Mouse (Mus musculus) forebrain, embryonic 12.5 days (tissue): Measurements from ENCODE around the gene Nfat5. TPM values are rescaled to one million over a fixed set of nuclear protein-coding genes. Genes with fewer than 3 reads are reported as not detected.

ENCODE experiments used
- ATAC-seq: fragments of 200-750 bp; cut with Nextera tagmentation; 2 replicates; pipeline ENCODE4 v1.8.0; 2017; ENCODE audit warnings: moderate TSS enrichment; ENCODE audit not compliant: low FRiP score
- H3K27ac ChIP-seq: fragments of 300-500 bp; sonication (generic); 2 replicates; pipeline ENCODE4 v1.5.1; 2016; ENCODE audit warnings: mild to moderate bottlenecking
- H3K27me3 ChIP-seq: fragments of 300-500 bp; sonication (generic); 2 replicates; pipeline ENCODE4 v1.6.1; 2016; ENCODE audit warnings: mild to moderate bottlenecking
- H3K36me3 ChIP-seq: fragments of 300-500 bp; sonication (generic); replicated peaks from 2 replicates; pipeline ENCODE4 v1.6.1; 2016; ENCODE audit warnings: mild to moderate bottlenecking
- H3K4me1 ChIP-seq: fragments of 300-500 bp; sonication (generic); 2 replicates; pipeline ENCODE4 v1.6.1; 2016
- H3K4me2 ChIP-seq: fragments of 300-500 bp; sonication (generic); 2 replicates; pipeline ENCODE4 v1.6.1; 2016; ENCODE audit warnings: mild to moderate bottlenecking, moderate library complexity
- H3K4me3 ChIP-seq: fragments of 300-500 bp; sonication (generic); replicated peaks from 2 replicates; pipeline ENCODE4 v1.5.1; 2016; ENCODE audit warnings: mild to moderate bottlenecking
- H3K9ac ChIP-seq: fragments of 300-500 bp; sonication (generic); 2 replicates; pipeline ENCODE4 v1.6.1; 2016; ENCODE audit warnings: mild to moderate bottlenecking
- H3K9me3 ChIP-seq: fragments of 300-500 bp; sonication (generic); 2 replicates; pipeline ENCODE4 v1.6.1; 2016
- WGBS: fragments of 180-500 bp; shearing (Covaris S2); methylation state at CpG from one replicate; pipeline ENCODE4 v1.1.7; 2016; 5-methylcytosine and 5-hydroxymethylcytosine counted together
- polyA plus RNA-seq: library from polyadenylated mRNA; unstranded; fragments of >200 nt; fragmentation: Nextera tagmentation; extraction: Ambion mirVana; gene quantifications from 2 replicates; pipeline ENCODE4 v1.2.1, GENCODE M21; 2016

The Nfat5 gene
- polyA plus RNA-seq: 11.1 and 14.0 TPM in 2 replicates

DNA sequence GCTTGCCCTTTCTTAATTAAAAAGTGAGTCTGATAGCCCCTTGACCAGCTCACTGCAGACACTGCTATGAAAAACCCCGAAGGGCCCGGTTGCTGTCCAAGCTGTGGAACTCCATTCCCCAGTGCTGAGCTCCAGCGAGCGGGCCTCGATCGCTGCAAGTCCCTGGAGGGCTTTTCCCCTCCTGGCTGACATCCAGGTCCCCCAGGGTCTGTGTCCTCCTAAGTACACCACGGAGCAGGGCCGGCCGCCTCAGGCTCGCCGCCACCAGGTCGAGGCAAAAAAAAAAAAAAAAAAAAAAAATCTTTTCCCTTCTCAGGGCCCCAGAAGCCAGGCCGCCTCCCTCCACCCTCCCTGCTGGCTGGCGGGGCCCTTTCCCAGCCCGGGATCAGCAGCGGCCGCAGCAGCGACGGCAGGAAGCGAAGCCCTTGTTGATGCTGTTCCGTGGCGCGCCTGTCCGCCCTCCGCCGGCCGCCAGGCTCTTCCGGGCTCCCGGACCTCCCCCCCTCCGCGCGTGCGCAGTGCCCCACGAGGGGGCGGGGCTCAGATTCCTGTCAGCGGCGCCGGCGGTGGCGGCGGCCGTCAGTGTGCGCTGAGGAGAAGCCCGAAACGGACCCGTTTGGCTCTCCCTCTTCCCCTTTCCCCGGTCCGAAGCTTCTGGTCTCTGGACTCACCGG is at the start of gene Nfat5:
Gene Nfat5 (plus strand): TSS at position 543 of the 674 bp plus-strand sequence.
- under 1% methylated on average over 47 of the region's 49 CpGs for WGBS
- H3K9me3 ChIP-seq: no peaks in the 10 kb centered on the region
- H3K36me3 ChIP-seq: no peaks in the 10 kb centered on the region
- peak; percentile 94 for ATAC-seq
- H3K9ac ChIP-seq: peak within 1 kb of the TSS; percentile 96
- peak within 1 kb of the TSS; percentile 95 for H3K4me3 ChIP-seq
- peak within 1 kb of the TSS; percentile 64 for H3K4me2 ChIP-seq
- peaks cover 19% of the 10 kb centered on the region for H3K4me1 ChIP-seq
- peak within 1 kb of the TSS; percentile 96 for H3K27ac ChIP-seq
- H3K27me3 ChIP-seq: no peaks in the 10 kb centered on the region

DNA sequence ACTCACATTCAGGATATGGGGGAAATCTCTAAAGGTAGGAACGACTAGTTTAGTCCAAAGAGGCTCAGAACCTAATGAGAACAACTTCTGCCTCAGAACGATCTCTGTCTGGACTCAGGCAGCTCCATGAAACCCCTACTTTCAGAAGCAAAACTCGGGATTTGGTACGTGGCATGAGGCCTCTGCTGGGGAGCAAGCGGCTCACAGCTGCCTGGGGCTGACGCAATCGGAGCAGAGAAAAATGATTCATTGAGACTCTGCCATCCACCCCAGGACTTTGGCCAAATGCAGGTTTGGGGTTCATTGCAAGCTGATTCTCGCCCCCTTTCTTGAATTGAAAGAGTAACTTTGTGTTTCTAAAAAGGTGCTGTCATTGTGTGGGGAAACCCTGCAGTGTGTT is 49.1 kb upstream of the Nfat5 start:
- no peak overlapping the region for H3K27ac ChIP-seq
- H3K4me1 ChIP-seq: no peaks in the 10 kb centered on the region
- H3K9me3 ChIP-seq: no peaks in the 10 kb centered on the region
- no peak overlapping the region for H3K4me2 ChIP-seq
- no peak overlapping the region for H3K9ac ChIP-seq
- no peaks in the 10 kb centered on the region for H3K36me3 ChIP-seq
- no peak overlapping the region for H3K4me3 ChIP-seq
- no peaks in the 10 kb centered on the region for H3K27me3 ChIP-seq
- no peak for ATAC-seq
- 78% methylated on average over 8 of the region's 8 CpGs for whole genome bisulfite sequencing

- Histone ChIP-seq H3K36me3 (no peaks in the 10 kb centered on the region), H3K27me3 (no peaks in the 10 kb centered on the region), H3K9me3 (no peaks in the 10 kb centered on the region), H3K4me3 (no peak overlapping the region), H3K4me1 (no peaks in the 10 kb centered on the region), H3K27ac (no peak overlapping the region), H3K9ac (no peak overlapping the region), H3K4me2 (no peak overlapping the region)
- 94% methylated on average over 6 of the region's 6 CpGs for WGBS
- no peak for ATAC-seq
Measured at GRCm38 (mm10) chr8:107248456-107248855, 44.8 kb upstream of the Nfat5 start.

DNA sequence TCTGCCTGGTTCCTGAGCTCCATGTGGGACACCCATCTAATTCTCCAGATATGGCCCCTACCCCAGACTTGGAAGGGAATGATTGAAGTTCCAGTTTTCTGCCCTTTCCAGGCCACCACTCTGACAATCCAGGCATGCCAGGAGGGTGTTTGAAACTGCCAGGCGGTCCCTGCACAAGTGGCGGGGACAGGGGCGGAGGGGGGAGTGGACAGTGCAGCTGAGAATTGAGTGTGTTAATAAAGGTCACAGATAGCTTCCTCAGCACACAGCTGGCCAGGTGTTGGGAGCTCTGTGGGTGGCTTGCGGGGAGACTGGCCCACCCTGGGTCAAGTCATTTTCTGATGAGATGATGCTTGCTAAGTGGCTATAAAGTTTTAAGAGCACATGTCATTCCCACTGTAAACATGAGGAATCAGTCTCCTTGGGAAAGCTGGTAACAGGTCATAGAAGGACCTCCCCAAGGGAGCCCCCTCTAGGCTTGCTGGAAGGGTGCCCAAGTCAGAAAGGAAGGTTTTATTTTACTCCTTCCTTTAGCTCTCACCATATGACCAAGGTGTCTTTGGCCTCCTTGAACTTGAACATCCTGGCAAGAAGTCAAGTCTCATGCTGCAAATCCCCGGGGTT is 41.7 kb upstream of the Nfat5 start:
- Histone ChIP-seq H3K27ac (no peak overlapping the region), H3K4me1 (no peaks in the 10 kb centered on the region), H3K27me3 (no peaks in the 10 kb centered on the region), H3K4me3 (no peak overlapping the region), H3K9ac (no peak overlapping the region), H3K4me2 (no peak overlapping the region), H3K9me3 (no peaks in the 10 kb centered on the region), H3K36me3 (no peaks in the 10 kb centered on the region)
- 91% methylated on average over 5 of the region's 5 CpGs for WGBS
- no peak for ATAC-seq

- no peak overlapping the region for H3K9ac ChIP-seq
- no peak overlapping the region for H3K27ac ChIP-seq
- no peak overlapping the region for H3K4me2 ChIP-seq
- WGBS: 75% methylated on average over 6 of the region's 6 CpGs
- no peaks in the 10 kb centered on the region for H3K4me1 ChIP-seq
- ATAC-seq: no peak
- no peaks in the 10 kb centered on the region for H3K9me3 ChIP-seq
- no peak overlapping the region for H3K4me3 ChIP-seq
- H3K36me3 ChIP-seq: no peaks in the 10 kb centered on the region
- H3K27me3 ChIP-seq: no peaks in the 10 kb centered on the region
Measured at GRCm38 (mm10) chr8:107253121-107253520, 40.1 kb upstream of the Nfat5 start.

DNA sequence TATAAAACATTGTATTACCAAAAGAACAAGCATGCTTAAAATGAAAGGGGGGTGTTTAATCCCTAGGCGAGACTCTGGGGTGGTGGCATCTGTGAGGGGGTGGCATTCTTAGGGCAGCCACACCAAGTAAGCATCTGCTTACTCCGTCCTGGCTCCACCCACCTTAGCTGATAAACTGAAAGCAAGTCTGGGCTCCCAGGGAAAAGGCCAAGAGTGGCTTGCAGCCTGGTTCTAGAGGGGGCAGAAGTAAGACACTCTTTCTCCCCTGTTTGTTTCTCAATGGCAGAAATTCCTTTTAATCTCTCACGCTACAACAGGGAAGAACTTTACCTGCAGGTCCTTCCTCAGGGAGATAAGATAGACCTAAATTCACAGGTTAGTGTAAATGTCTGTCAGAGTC is 38.9 kb upstream of the Nfat5 start:
- Histone ChIP-seq H3K36me3 (no peaks in the 10 kb centered on the region), H3K27me3 (no peaks in the 10 kb centered on the region), H3K4me1 (no peaks in the 10 kb centered on the region), H3K9me3 (no peaks in the 10 kb centered on the region), H3K4me2 (no peak overlapping the region), H3K4me3 (no peak overlapping the region), H3K9ac (no peak overlapping the region), H3K27ac (no peak overlapping the region)
- no peak for ATAC-seq
- WGBS: 55% methylated on average over 3 of the region's 3 CpGs

GRCm38 (mm10) chr8:107254951-107255457 is 38.3 kb upstream of the Nfat5 start:
- H3K9me3 ChIP-seq: no peaks in the 10 kb centered on the region
- no peaks in the 10 kb centered on the region for H3K4me1 ChIP-seq
- no peaks in the 10 kb centered on the region for H3K36me3 ChIP-seq
- no peak overlapping the region for H3K4me3 ChIP-seq
- H3K4me2 ChIP-seq: no peak overlapping the region
- no peak overlapping the region for H3K27ac ChIP-seq
- ATAC-seq: no peak
- no peaks in the 10 kb centered on the region for H3K27me3 ChIP-seq
- no peak overlapping the region for H3K9ac ChIP-seq
- WGBS: 90% methylated on average over 11 of the region's 11 CpGs

GRCm38 (mm10) chr8:107257223-107257622 is 36.0 kb upstream of the Nfat5 start:
- H3K4me3 ChIP-seq: no peak overlapping the region
- H3K4me1 ChIP-seq: no peaks in the 10 kb centered on the region; the same call in 1 of the 2 replicates
- no peak overlapping the region for H3K27ac ChIP-seq
- ATAC-seq: no peak
- no peak overlapping the region for H3K4me2 ChIP-seq
- H3K27me3 ChIP-seq: no peaks in the 10 kb centered on the region
- H3K9ac ChIP-seq: no peak overlapping the region
- H3K9me3 ChIP-seq: no peaks in the 10 kb centered on the region
- no peaks in the 10 kb centered on the region for H3K36me3 ChIP-seq
- WGBS: 75% methylated on average over 5 of the region's 5 CpGs

- Histone ChIP-seq H3K4me1 (no peaks in the 10 kb centered on the region; the same call in 1 of the 2 replicates), H3K27me3 (no peaks in the 10 kb centered on the region), H3K4me2 (no peak overlapping the region), H3K27ac (no peak overlapping the region), H3K9ac (no peak overlapping the region), H3K9me3 (no peaks in the 10 kb centered on the region), H3K36me3 (no peaks in the 10 kb centered on the region), H3K4me3 (no peak overlapping the region)
- no peak for ATAC-seq
- WGBS: 89% methylated on average over 6 of the region's 6 CpGs
Measured at GRCm38 (mm10) chr8:107260120-107260519, 33.1 kb upstream of the Nfat5 start.

DNA sequence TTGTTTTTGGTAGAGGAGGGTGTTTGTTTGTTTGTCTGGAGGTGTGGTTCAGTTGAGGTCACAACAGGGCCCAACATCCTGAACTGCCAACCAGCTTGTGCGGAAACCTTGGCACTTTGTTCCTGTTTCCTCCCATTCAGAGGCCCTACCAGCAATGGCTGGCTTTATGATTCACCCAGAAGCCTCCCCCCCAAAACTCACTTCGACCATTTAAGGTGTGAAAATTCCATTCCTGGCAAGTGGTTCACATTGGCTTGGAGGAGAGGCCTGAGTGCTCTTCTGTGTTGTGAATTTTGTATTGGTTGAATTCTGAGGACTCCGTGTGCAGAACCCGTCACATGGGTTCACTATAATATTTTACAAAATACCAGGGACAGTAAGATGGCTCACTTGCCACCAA is 32.1 kb upstream of the Nfat5 start:
- H3K4me3 ChIP-seq: no peak overlapping the region
- ATAC-seq: no peak
- WGBS: 89% methylated on average over 4 of the region's 4 CpGs
- peaks cover 4% of the 10 kb centered on the region for H3K4me1 ChIP-seq
- no peak overlapping the region for H3K9ac ChIP-seq
- H3K4me2 ChIP-seq: no peak overlapping the region
- H3K27me3 ChIP-seq: no peaks in the 10 kb centered on the region
- H3K9me3 ChIP-seq: no peaks in the 10 kb centered on the region
- H3K36me3 ChIP-seq: no peaks in the 10 kb centered on the region
- no peak overlapping the region for H3K27ac ChIP-seq

DNA sequence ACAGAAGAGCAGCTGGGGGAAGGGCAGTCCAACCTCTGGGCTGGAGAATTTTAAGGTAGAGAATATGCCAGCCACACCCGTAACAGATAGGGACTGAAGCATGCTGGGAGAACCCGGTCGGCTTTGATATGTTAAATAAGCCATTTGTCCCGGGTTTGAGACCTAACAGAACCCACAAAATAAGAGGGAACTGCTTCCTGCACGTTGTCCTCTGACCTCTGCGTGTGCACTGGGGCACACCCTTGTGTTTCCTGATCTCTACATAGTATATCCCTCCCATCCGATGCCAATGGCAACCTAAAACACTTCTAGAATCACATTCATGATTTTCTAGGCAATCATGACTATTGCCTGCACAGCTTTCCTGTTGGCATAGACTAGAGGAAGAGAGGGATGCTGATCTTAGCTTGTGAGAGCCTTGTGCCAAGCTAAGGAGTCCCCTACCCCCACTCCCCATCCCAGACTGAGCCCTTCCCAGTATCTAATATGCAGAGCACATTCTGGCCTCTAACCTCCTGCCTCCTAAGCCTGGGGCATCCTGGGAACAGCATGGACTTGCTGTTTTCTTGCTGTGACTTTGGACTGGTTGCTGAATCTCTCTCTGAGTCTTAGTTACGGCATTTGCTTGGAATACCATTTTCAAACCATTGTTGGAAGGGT is 31.1 kb upstream of the Nfat5 start:
- 79% methylated on average over 8 of the region's 8 CpGs for WGBS
- H3K4me2 ChIP-seq: no peak overlapping the region
- no peaks in the 10 kb centered on the region for H3K9me3 ChIP-seq
- no peak overlapping the region for H3K27ac ChIP-seq
- peaks cover 4% of the 10 kb centered on the region for H3K4me1 ChIP-seq
- H3K36me3 ChIP-seq: no peaks in the 10 kb centered on the region
- ATAC-seq: no peak
- no peaks in the 10 kb centered on the region for H3K27me3 ChIP-seq
- H3K9ac ChIP-seq: no peak overlapping the region
- H3K4me3 ChIP-seq: no peak overlapping the region

DNA sequence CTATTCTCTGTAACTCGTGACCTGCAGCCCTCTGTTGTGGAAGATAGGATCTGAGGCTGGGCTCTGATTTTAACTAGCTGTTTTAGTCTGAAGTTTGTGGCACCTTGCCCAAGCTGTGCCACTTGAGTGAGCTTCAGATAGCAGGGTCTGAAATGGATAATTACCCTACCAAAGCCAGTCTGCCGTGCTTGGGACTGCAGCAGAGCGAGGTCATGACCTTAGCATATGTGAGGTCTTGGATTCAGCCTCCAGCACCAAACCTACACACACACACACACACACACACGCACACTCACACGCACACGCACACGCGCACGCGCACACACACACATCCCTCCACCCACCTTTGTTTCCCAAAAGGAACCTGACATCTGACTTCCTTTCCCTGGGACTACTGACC is 27.5 kb upstream of the Nfat5 start:
- ATAC-seq: no peak

More for the DNA sequence above, 27.5 kb upstream of the Nfat5 start:
- Histone ChIP-seq H3K4me2 (no peak overlapping the region), H3K4me1 (peaks cover 4% of the 10 kb centered on the region), H3K36me3 (no peaks in the 10 kb centered on the region), H3K9ac (no peak overlapping the region), H3K4me3 (no peak overlapping the region), H3K9me3 (no peaks in the 10 kb centered on the region), H3K27me3 (no peaks in the 10 kb centered on the region), H3K27ac (no peak overlapping the region)
- 80% methylated on average over 10 of the region's 10 CpGs for WGBS
